Mouse (Mus musculus) myocyte (in vitro differentiated cells): ENCODE measurements around the gene Stmn1. TPM values are rescaled to one million over a fixed set of nuclear protein-coding genes. Genes with fewer than 3 reads are reported as not detected.

Experiments used
- H3K27me3 ChIP-seq: one replicate; pipeline ENCODE4 v1.6.1; 2011; ENCODE audit not compliant: control insufficient read depth, insufficient read depth, insufficient read length
- H3K36me3 ChIP-seq: one replicate; pipeline ENCODE4 v1.6.1; 2011; ENCODE audit not compliant: control insufficient read depth, insufficient read depth
- H3K4me2 ChIP-seq: one replicate; pipeline ENCODE4 v1.6.1; 2011; ENCODE audit warnings: low read depth, control low read depth
- H3K4me3 ChIP-seq: one replicate; pipeline ENCODE4 v1.5.1; 2011; ENCODE audit warnings: mild to moderate bottlenecking, control low read depth, moderate library complexity
- H3K79me2 ChIP-seq: one replicate; pipeline ENCODE4 v1.6.1; 2011; ENCODE audit not compliant: control insufficient read depth, insufficient read depth
- H3ac ChIP-seq: one replicate; pipeline ENCODE4 v1.6.1; 2011; ENCODE audit not compliant: control insufficient read depth, insufficient read length
- CEBPB ChIP-seq: IDR thresholded peaks from 2 replicates; pipeline ENCODE4 v1.6.1; 2011; ENCODE audit warnings: mild to moderate bottlenecking, moderate library complexity; ENCODE audit not compliant: poor library complexity, insufficient read depth, severe bottlenecking
- E2F4 ChIP-seq: IDR thresholded peaks from one replicate; pipeline ENCODE4 v1.6.1; 2011; ENCODE audit warnings: mild to moderate bottlenecking, control low read depth, moderate library complexity; ENCODE audit not compliant: insufficient read depth
- MAX ChIP-seq: IDR thresholded peaks from one replicate; pipeline ENCODE4 v1.6.1; 2011; ENCODE audit warnings: low read depth, mild to moderate bottlenecking, control low read depth
- MYOD1 ChIP-seq, 3 experiments: IDR thresholded peaks; one replicate each; pipeline ENCODE4 v1.6.1; 2011; ENCODE audit warnings: control low read depth in 2 of 3, low read depth in 2 of 3, mild to moderate bottlenecking in 2 of 3, moderate library complexity in 1 of 3; ENCODE audit not compliant: insufficient read length in 2 of 3, control insufficient read depth in 1 of 3
- MYOG ChIP-seq, 3 experiments: IDR thresholded peaks; one replicate each; pipeline ENCODE4 v1.6.1; 2011; ENCODE audit warnings: control low read depth in 2 of 3, low read depth in 2 of 3, mild to moderate bottlenecking in 2 of 3; ENCODE audit not compliant: insufficient read length in 2 of 3, control insufficient read depth in 1 of 3, insufficient read depth in 1 of 3
- POLR2A ChIP-seq: IDR thresholded peaks from one replicate; pipeline ENCODE4 v1.6.1; 2011; ENCODE audit warnings: low read depth, mild to moderate bottlenecking, control low read depth, moderate library complexity; ENCODE audit not compliant: insufficient read length
- POLR2AphosphoS2 ChIP-seq: IDR thresholded peaks from one replicate; pipeline ENCODE4 v1.6.1; 2011; ENCODE audit warnings: low read depth, control low read depth; ENCODE audit not compliant: insufficient read length
- REST ChIP-seq: IDR thresholded peaks from one replicate; pipeline ENCODE4 v1.6.1; 2011; ENCODE audit warnings: mild to moderate bottlenecking, control low read depth, moderate library complexity; ENCODE audit not compliant: insufficient read depth, insufficient read length
- SRF ChIP-seq: IDR thresholded peaks from one replicate; pipeline ENCODE4 v1.6.1; 2011; ENCODE audit warnings: low read depth; ENCODE audit not compliant: control insufficient read depth, insufficient read length
- TCF12 ChIP-seq: IDR thresholded peaks from one replicate; pipeline ENCODE4 v1.6.1; 2011; ENCODE audit warnings: mild to moderate bottlenecking, control low read depth; ENCODE audit not compliant: poor library complexity, insufficient read depth, severe bottlenecking
- TCF3 ChIP-seq: IDR thresholded peaks from one replicate; pipeline ENCODE4 v1.6.1; 2011; ENCODE audit warnings: low read depth, control low read depth; ENCODE audit not compliant: insufficient read length
- USF1 ChIP-seq: IDR thresholded peaks from one replicate; pipeline ENCODE4 v1.6.1; 2011; ENCODE audit warnings: low read depth, mild to moderate bottlenecking, control low read depth, moderate library complexity
- polyA plus RNA-seq: library from polyadenylated mRNA; unstranded; fragments of >200 nt; fragmentation: generic; extraction: Trizol; gene quantifications from one replicate; pipeline ENCODE4 v1.2.1, GENCODE M21; 2012; ENCODE audit warnings: missing spikeins

The Stmn1 gene
- polyA plus RNA-seq, 1 experiment, result 213 TPM

GRCm38 (mm10) chr4:134432686-134433360 lies 35.3 kb upstream of the Stmn1 start:
- no peaks in the 10 kb centered on the region for H3K27me3 ChIP-seq
- H3K36me3 ChIP-seq, result no peaks in the 10 kb centered on the region
- no peaks in the 10 kb centered on the region for H3K79me2 ChIP-seq
- no peak overlapping the region for H3K4me2 ChIP-seq
- no peak for TF ChIP-seq MAX
- TF ChIP-seq TCF3, result no peak
- no peak for TF ChIP-seq MYOG (IDR thresholded peaks at IDR 0.05; ENCODE audit: control insufficient read depth in 1 of 3, insufficient read depth in 1 of 3, insufficient read length in 2 of 3, low read depth in 2 of 3)
- no peak for TF ChIP-seq USF1
- no peak for TF ChIP-seq SRF
- TF ChIP-seq E2F4, result no peak
- TF ChIP-seq CEBPB, result no peak
- TF ChIP-seq MYOD1 (IDR thresholded peaks at IDR 0.05; ENCODE audit: control insufficient read depth in 1 of 3, insufficient read length in 2 of 3, low read depth in 2 of 3), result no peak
- no peak for TF ChIP-seq TCF12
- TF ChIP-seq POLR2A, result no peak
- no peak for TF ChIP-seq REST
- TF ChIP-seq POLR2AphosphoS2, result no peak
- no peak overlapping the region for H3ac ChIP-seq
- H3K4me3 ChIP-seq, result no peak overlapping the region

GRCm38 (mm10) chr4:134436185-134436584 lies 31.9 kb upstream of the Stmn1 start:
- TF ChIP-seq MYOG (IDR thresholded peaks at IDR 0.05; ENCODE audit: control insufficient read depth in 1 of 3, insufficient read depth in 1 of 3, insufficient read length in 2 of 3, low read depth in 2 of 3) (no peak), MAX (no peak)
- H3K27me3 ChIP-seq, result no peaks in the 10 kb centered on the region
- H3K79me2 ChIP-seq, result no peaks in the 10 kb centered on the region
- H3K4me2 ChIP-seq, result no peak overlapping the region
- H3ac ChIP-seq, result no peak overlapping the region
- no peaks in the 10 kb centered on the region for H3K36me3 ChIP-seq
- H3K4me3 ChIP-seq, result no peak overlapping the region

GRCm38 (mm10) chr4:134436659-134437058 lies 31.5 kb upstream of the Stmn1 start:
- H3K27me3 ChIP-seq, result no peaks in the 10 kb centered on the region
- no peak overlapping the region for H3K4me3 ChIP-seq
- H3ac ChIP-seq, result no peak overlapping the region
- no peaks in the 10 kb centered on the region for H3K79me2 ChIP-seq
- H3K36me3 ChIP-seq, result no peaks in the 10 kb centered on the region
- no peak overlapping the region for H3K4me2 ChIP-seq
- TF ChIP-seq POLR2A (no peak), CEBPB (no peak), SRF (no peak), REST (no peak), USF1 (no peak), MAX (no peak), TCF3 (no peak), TCF12 (no peak), E2F4 (no peak), MYOD1 (IDR thresholded peaks at IDR 0.05; ENCODE audit: control insufficient read depth in 1 of 3, insufficient read length in 2 of 3, low read depth in 2 of 3) (no peak), MYOG (IDR thresholded peaks at IDR 0.05; ENCODE audit: control insufficient read depth in 1 of 3, insufficient read depth in 1 of 3, insufficient read length in 2 of 3, low read depth in 2 of 3) (no peak), POLR2AphosphoS2 (no peak)

- Histone ChIP-seq H3ac (no peak overlapping the region), H3K36me3 (no peaks in the 10 kb centered on the region), H3K27me3 (no peaks in the 10 kb centered on the region), H3K4me2 (no peak overlapping the region), H3K4me3 (no peak overlapping the region), H3K79me2 (no peaks in the 10 kb centered on the region)
- TF ChIP-seq SRF (no peak), TCF12 (no peak), REST (no peak), POLR2AphosphoS2 (no peak), CEBPB (no peak), TCF3 (no peak), POLR2A (no peak)
Measured at GRCm38 (mm10) chr4:134439119-134439518, 29.0 kb upstream of the Stmn1 start.

GRCm38 (mm10) chr4:134439919-134440318 lies 28.2 kb upstream of the Stmn1 start:
- Histone ChIP-seq H3K4me2 (no peak overlapping the region), H3K27me3 (no peaks in the 10 kb centered on the region), H3K79me2 (no peaks in the 10 kb centered on the region), H3ac (no peak overlapping the region), H3K36me3 (no peaks in the 10 kb centered on the region), H3K4me3 (no peak overlapping the region)
- TF ChIP-seq USF1 (no peak), MAX (no peak), CEBPB (no peak), TCF3 (no peak), SRF (no peak), MYOD1 (IDR thresholded peaks at IDR 0.05; ENCODE audit: control insufficient read depth in 1 of 3, insufficient read length in 2 of 3, low read depth in 2 of 3) (no peak), POLR2AphosphoS2 (no peak), REST (no peak), MYOG (IDR thresholded peaks at IDR 0.05; ENCODE audit: control insufficient read depth in 1 of 3, insufficient read depth in 1 of 3, insufficient read length in 2 of 3, low read depth in 2 of 3) (no peak)
